Mouse (Mus musculus) embryo, embryonic 11.5 days (tissue): ENCODE data around the gene Aspg.

Experiments
- DNase-seq: peaks from one replicate; pipeline ENCODE4 v3.0.0-alpha.2; 2012; ENCODE audit warnings: low read depth, low spot score

Aspg gene

GRCm38 (mm10) chr12:112147365-112147764 lies 40.9 kb downstream of the Aspg start:
- no peak for DNase-seq

DNA sequence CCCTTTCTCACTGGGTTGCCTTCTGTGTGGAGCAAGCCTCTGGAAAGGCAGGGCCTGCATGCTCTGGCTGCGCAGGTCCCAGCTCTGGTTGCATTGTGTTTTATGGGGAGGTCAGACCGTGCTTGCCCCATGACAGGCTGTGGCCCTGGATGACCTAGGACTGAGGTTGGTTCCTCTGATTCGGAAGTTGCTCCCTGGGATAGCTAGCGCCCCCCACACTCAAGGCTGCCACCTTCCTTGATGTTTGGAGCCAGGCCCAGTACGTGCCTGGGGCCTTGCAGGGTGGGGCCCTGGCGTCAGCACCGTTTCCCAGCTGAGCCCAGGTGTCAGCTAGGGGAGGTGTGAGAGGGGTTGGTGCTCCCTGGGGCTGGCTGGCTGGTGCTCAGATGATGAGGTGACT lies 43.5 kb downstream of the Aspg start:
- DNase-seq: no peak

GRCm38 (mm10) chr12:112151244-112151979 lies 44.9 kb downstream of the Aspg start:
- DNase-seq: no peak

GRCm38 (mm10) chr12:112151980-112152362 lies 45.5 kb downstream of the Aspg start:
- no peak for DNase-seq

DNA sequence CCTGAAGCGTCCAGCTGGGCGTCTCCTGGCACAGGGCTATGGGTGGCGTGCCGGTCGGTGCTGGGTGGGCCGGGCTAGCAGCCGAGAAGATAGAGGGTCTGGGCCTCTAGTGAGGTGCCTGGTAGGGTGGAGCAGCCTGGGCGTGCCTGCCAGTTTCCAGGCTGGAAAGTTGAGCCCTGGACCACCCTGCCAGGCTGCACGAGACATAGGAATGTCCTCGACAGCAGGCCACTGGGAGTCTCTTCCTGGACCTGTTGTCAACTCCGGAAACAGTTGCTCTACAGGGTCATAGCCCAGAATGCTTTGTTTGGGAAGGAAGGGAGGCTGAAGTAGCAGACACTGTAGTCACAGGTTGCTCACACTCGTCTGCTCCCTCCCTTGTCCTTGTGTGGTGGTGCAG lies 47.1 kb downstream of the Aspg start:
- DNase-seq: no peak

DNA sequence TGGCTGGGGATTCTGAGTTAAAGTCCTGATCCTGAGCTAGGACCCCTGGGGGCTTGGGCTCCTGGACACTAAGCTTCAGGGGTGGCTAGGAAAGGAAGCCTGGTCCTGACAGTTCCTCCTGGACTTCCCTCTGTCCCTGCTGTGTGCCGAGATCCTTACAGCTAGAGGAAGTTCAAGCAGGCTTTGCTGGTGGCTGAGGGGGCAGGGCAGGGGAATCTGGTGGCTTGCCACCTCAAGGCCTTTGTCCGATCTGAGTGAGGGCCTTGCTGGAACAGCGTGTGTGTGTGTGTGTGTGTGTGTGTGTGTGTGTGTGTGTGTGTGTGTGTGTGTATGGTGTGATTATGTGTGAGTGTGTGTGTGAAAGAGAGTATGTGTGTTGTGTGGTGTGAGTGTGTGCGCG lies 48.0 kb downstream of the Aspg start:
- no peak for DNase-seq

- DNase-seq: no peak
Observed at GRCm38 (mm10) chr12:112155218-112156051, 49.0 kb downstream of the Aspg start.

DNA sequence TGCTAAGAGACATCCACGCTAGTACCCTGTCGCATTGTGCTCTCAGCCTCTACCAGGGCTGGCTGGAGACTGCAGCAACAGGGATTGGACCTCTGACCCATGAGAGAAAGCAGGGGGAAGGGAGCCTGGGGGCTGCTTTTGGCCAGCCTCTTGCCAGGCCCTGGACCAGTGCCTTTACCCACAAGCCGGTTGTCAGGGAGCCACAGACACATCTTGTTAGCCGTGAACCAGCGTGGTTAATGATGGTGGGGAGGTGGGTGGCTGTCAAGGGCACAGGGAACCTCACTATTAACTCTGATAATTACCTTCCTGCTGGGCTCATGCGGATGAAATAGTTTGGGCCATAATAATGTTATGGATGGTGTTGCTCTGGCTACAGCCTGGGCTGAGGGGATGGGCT lies 50.3 kb downstream of the Aspg start:
- no peak for DNase-seq

- DNase-seq: no peak
Observed at GRCm38 (mm10) chr12:112158246-112158645, 51.8 kb downstream of the Aspg start.

DNA sequence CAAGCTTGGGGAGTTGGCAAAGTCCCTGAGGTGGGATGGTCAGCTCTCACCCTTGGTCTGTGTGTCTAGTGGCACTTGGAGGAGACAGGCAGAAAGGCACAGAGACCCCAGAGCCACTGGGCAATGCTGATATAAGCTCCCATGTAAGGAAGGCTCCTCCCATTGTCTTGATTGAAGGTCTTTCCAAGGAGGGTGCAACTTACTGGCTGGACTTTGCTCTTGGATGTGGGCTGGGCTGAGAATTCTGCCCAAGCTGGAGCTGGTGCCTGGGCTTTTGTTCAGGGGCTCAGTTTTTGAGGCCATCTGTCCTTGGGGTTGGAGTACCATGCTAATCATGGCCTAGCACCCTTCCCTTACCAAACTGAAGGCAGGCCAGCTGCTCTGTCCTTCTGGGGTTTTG lies 52.3 kb downstream of the Aspg start:
- no peak for DNase-seq

DNA sequence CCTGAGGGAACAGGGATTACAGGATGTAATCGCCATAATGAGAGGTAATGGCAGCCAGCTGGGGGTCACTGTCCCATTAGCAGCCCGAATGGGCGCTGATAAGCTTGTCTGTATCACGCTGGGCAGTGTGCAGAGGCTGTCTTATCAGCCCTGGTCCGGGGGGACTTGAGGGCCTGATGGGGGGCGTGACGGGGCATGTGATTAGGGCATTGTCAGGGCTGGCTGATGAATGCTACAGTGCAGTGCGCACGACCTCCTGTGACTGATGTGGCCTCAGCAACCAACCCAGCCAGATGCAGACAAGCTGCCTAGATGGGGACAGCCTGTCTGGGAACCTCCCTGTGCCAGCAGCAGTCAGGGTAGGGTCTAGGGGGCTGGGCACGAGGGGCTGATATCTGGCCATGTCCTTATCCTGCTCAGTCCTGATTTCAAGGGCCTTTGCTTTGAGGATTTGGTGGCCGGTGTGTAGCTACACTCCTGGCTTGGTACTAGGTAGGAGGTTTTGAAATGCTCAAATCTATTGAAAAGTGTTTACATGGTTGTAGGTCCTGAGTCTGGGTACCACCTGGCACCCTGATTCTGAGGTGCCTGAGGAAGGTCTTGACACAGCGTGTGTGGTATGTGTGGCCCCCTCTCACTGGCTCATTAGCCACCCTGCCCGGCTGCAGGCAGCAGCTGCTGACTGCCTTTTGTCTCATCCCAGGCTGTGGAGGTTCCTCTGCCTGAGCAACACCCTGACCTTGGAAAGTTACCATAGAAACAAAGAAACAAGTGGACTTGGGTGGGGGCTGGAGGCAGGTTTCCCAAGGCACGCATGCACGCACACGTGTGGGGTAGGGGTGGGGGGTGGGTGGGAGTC lies 57.7 kb downstream of the Aspg start:
- no peak for DNase-seq

DNA sequence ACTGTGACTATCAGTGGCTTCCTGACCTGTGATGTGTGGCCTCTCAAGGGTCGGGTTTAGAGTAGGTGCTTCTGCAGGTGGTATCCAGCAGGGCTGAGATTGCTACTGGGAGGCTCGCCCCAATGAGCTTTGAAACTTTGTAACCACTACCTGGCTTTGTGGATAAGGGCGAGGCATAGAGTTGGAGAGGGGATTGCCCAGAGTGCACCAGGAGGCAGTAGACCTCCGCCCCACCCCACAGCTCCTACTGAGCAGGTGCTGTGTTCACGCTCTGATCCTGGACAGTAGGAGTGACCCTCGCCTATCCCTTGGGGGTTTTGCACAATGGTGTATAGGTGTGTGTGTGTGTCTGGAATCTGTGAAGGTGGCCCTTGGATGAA lies 58.4 kb downstream of the Aspg start:
- no peak for DNase-seq

GRCm38 (mm10) chr12:112169240-112169639 lies 62.8 kb downstream of the Aspg start:
- DNase-seq: no peak

DNA sequence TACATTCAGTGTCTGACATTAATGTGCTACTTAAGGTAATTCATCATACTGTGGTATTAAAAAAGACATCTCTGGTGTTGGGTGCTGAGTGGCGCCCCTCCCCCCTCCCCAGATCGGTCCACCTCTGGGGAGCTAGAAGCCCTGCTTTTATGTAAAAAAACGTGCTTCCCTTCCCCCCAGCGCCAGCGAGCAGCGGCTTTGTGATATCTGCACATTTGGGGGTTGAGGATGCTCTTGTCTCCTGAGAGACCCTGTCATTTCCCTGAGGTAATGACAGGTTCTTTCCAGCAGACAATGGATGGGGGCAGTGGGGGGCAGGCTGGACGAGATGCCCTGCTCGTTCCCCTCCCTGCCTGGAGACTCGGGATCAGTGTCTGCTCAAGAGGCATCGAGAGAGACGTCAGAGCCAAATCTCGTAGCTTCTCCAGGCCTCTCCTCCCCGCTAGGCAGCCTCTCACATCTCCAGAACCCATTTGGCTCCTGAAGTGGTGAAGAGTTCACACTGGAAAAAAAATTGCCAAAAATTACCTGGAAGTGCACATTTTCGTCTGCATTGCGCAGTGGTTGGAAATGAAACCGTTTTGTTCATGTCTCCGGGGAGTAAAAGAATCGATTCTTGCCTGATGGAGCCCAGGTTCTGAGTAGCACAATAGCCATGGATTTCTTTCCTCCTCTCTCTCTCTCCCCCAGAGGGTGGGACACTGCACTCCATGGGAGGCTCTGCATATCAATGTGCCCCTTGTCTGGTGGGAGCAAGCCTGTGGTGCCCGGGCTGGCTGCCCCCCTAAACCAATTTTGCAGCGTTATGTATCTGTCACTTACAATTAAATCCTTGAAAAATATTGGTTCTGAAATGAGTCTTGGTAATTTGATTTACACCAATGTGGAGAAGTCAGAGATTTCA lies 64.4 kb downstream of the Aspg start:
- no peak for DNase-seq

- no peak for DNase-seq
Observed at GRCm38 (mm10) chr12:112171657-112172056, 65.2 kb downstream of the Aspg start.

DNA sequence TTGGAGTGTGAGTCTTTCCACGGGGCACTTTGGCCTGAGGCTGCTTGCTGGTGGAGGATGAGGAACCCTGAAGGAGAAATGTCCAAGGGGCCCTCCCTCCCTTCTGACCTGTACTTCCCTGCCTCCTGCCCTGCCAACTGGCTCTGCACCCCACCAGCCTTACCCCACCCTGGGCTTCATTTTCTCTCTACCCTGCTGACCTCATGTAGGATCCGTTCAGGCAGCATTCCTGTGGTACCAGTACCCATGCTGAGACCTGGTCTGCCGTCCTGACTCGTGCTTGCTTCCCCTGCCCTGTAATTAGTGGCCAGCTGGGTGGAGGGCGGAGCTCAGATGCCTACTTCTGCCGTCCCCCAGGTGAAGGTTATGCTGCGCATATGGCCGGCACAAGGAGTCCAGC lies 65.7 kb downstream of the Aspg start:
- no peak for DNase-seq
